Mouse (Mus musculus): ENCODE results near the gene Olfr527. TPM values are rescaled to one million over a fixed set of nuclear protein-coding genes. Genes with fewer than 3 reads are reported as not detected.

Gene Olfr527
- not detected in 2 replicates for polyA plus RNA-seq (2021; fragmentation: Nextera tagmentation)
- long read RNA-seq, experiment 1 = 0 reads
- long read RNA-seq, experiment 2 = 0 reads

DNA sequence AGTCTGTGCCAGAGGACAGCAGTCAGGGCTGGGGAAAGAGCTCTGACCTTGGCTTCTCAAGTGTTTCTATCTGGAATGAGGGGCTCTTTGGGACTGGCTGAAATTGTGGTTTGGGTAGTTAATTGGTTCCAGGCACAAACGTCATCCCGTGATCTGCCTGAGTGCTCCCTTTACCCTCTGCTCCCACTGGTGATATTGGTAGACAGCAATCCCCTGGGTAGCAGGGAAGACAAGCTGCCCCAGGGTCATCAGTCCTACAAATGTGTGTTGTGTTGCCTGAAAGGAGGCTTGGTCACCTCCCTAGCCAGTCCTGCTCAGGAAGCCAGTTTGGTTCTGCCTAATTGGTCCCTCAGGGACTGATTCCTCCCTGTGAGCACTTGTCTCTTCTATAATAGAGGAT is at the start of gene Olfr527:
Gene Olfr527 (plus strand): TSS at position 301 of the 400 bp plus-strand sequence.

DNA sequence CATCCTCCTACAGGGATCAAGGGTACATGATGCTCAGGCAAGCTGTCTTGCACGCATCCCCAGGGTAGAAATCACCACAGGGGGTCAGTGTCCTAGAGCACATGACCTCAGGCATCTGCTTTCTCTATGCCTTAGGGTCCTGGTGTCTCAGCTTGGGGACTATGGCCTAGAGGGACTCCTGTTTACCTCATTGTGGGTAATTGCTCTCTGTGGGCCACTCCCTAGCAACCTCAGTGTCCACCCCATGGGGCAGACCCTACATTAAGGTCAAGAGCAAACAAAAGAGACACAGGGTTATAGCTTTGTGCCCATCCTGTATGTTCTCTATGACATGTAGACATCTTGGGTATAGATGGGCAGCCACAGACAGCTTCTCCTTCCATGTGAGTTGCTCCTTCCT is 13.3 kb upstream of the Olfr527 start, which contains the start of gene Olfr525:
Gene Olfr525 (plus strand): TSS at position 301 of the 400 bp plus-strand sequence.

DNA sequence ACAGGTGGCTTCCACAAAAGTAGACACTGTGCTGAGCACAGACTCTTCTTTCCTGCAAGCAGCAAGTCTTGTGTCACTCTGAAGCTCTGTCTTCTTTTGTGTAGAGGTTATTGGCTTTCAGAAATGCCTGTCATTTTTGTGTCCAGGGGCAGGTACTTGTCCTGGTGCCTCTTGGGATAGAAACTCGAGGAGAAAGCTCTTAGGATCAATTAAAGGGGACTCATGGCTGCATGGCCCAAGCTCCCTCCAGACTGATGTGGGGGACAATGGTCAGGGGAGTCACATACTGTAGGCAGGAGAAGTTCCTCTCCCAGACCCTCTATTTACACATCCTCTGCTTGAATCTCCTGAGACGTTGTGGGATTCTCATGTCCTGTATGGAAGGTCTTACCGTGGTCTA is 27.8 kb downstream of the Olfr527 start, which contains the start of gene Olfr60:
Gene Olfr60 (minus strand): TSS at position 101 of the 400 bp plus-strand sequence.

DNA sequence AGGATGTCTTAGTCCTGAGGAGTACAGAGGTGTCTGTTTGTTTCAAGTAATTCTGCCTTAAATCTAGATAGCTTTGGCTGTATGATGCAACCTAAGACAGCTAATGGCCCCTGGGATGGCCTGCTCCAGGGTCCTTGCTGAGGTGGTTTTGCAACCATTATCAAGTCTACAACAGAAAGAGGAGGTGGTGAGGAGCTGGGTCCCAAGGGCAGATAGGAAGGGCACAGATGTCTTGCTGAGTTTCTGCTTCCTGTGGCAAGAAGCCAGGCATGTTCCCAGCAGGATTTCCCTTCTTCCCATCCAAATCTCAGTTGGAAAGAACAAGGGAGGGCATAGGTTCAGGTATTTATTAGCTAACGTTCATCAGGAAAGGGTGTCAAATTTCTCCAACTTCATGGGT is 42.4 kb downstream of the Olfr527 start, which contains the start of gene Olfr530:
Gene Olfr530 (minus strand): TSS at position 101 of the 400 bp plus-strand sequence.

Other genes with a start within 250 kb of the Olfr527 start
- gene Prap1, start 240.6 kb upstream of the Olfr527 start, polyA plus RNA-seq (2021; fragmentation: Nextera tagmentation) = not detected in 2 replicates
- gene Fuom, start 231.6 kb upstream of the Olfr527 start, polyA plus RNA-seq (2021; fragmentation: Nextera tagmentation) = 107 and 108 TPM in 2 replicates
- gene Paox, start 218.2 kb upstream of the Olfr527 start, polyA plus RNA-seq (2021; fragmentation: Nextera tagmentation) = 3.4 and 4.2 TPM in 2 replicates
- 139 and 145 TPM in 2 replicates for gene Echs1, start 217.5 kb upstream of the Olfr527 start, polyA plus RNA-seq (2021; fragmentation: Nextera tagmentation)
- gene Mtg1, start 196.5 kb upstream of the Olfr527 start, polyA plus RNA-seq (2021; fragmentation: Nextera tagmentation) = 46.4 and 48.4 TPM in 2 replicates
- 66.3 and 73.0 TPM in 2 replicates for gene Sprn, start 179.1 kb upstream of the Olfr527 start, polyA plus RNA-seq (2021; fragmentation: Nextera tagmentation)
- not detected in 2 replicates for gene Olfr522, start 169.3 kb upstream of the Olfr527 start, polyA plus RNA-seq (2021; fragmentation: Nextera tagmentation)
- gene Olfr523, start 160.8 kb upstream of the Olfr527 start, polyA plus RNA-seq (2021; fragmentation: Nextera tagmentation) = not detected in 2 replicates
- not detected in 2 replicates for gene Olfr524, start 128.1 kb upstream of the Olfr527 start, polyA plus RNA-seq (2021; fragmentation: Nextera tagmentation)
- 0.06 and 0.10 TPM in 2 replicates for gene Cd163l1, start 115.8 kb upstream of the Olfr527 start, polyA plus RNA-seq (2021; fragmentation: Nextera tagmentation)
- gene 5830411N06Rik, start 86.7 kb upstream of the Olfr527 start, polyA plus RNA-seq (2021; fragmentation: Nextera tagmentation) = 0.09 TPM in 1 of 2 replicates, not detected in the other
- not detected in 2 replicates for gene Olfr525, start 13.2 kb upstream of the Olfr527 start, polyA plus RNA-seq (2021; fragmentation: Nextera tagmentation)
- not detected in 2 replicates for gene Olfr60, start 27.7 kb downstream of the Olfr527 start, polyA plus RNA-seq (2021; fragmentation: Nextera tagmentation)
- not detected in 2 replicates for gene Olfr530, start 42.3 kb downstream of the Olfr527 start, polyA plus RNA-seq (2021; fragmentation: Nextera tagmentation)
- not detected in 2 replicates for gene Olfr531, start 68.9 kb downstream of the Olfr527 start, polyA plus RNA-seq (2021; fragmentation: Nextera tagmentation)
- not detected in 2 replicates for gene Olfr532, start 87.6 kb downstream of the Olfr527 start, polyA plus RNA-seq (2021; fragmentation: Nextera tagmentation)
- gene Olfr533, start 129.4 kb downstream of the Olfr527 start, polyA plus RNA-seq (2021; fragmentation: Nextera tagmentation) = not detected in 2 replicates
- gene Olfr535, start 150.2 kb downstream of the Olfr527 start, polyA plus RNA-seq (2021; fragmentation: Nextera tagmentation) = not detected in 2 replicates
- not detected in 2 replicates for gene Olfr536, start 173.4 kb downstream of the Olfr527 start, polyA plus RNA-seq (2021; fragmentation: Nextera tagmentation)
- gene Olfr538, start 233.9 kb downstream of the Olfr527 start, polyA plus RNA-seq (2021; fragmentation: Nextera tagmentation) = not detected in 2 replicates

Data from layer of hippocampus, adult 6 months (tissue).